8 mouse cellular contexts compared by ENCODE assay signal in genomic region chr3:90445417-90446200, GRCm38 (mm10). TPM values are rescaled to one million over a fixed set of nuclear protein-coding genes. Genes with fewer than 3 reads are reported as not detected.
A peak's percentile ranks its signal among the peaks of the same experiment; 100 is the strongest.
DNase-seq lines count a peak whose midpoint lies in the region; ATAC-seq and TF ChIP-seq lines count a peak whose summit lies in the region.

No protein-coding gene starts in this region.

- DNase-seq in layer of hippocampus, adult 2 months (ENCODE audit: low spot score in 2 of 2), result no peak
- no peak for DNase-seq in layer of hippocampus, adult 18-20 months (ENCODE audit: low spot score in 2 of 2)
- DNase-seq in embryo, embryonic 9.5 days (ENCODE audit: extremely low spot score), result peak; percentile 25
- DNase-seq in left cerebral cortex, postnatal 36 days (ENCODE audit: low spot score in 2 of 2), result no peak
- DNase-seq in natural killer cell, adult 2 months (ENCODE audit: low spot score in 2 of 2), result no peak

- H3K27me3 ChIP-seq in hindbrain, embryonic 16.5 days (replicated peaks; ENCODE audit: control insufficient read depth, insufficient read depth, low read length), result no peaks in the 10 kb centered on the region
- H3K27me3 ChIP-seq in midbrain, embryonic 15.5 days (replicated peaks), result no peaks in the 10 kb centered on the region

- peak overlapping the region; percentile 49 for H3K4me3 ChIP-seq in layer of hippocampus, adult 2 months
- peak overlapping the region; percentile 17; the same call in 1 of the 2 replicates for H3K4me3 ChIP-seq in hindbrain, embryonic 16.5 days (ENCODE audit: low read length)
- no peak overlapping the region for H3K4me3 ChIP-seq in midbrain, embryonic 15.5 days

- ATAC-seq in hindbrain, embryonic 16.5 days, result no peak
- no peak for ATAC-seq in midbrain, embryonic 15.5 days (replicated peaks)
- ATAC-seq in cerebellum, adult (ENCODE audit: insufficient number of reproducible peaks, low FRiP score, low TSS enrichment), result no peak

- intact Hi-C loops in left cerebral cortex, postnatal 36 days (cut with DNase I), result no loop called here

- no peak for TF ChIP-seq CTCF in layer of hippocampus, adult 2 months (conservative IDR thresholded peaks at IDR 0.05)

- no peaks in the 10 kb centered on the region for H3K36me3 ChIP-seq in hindbrain, embryonic 16.5 days (ENCODE audit: control insufficient read depth, insufficient read depth, low read length)
- H3K36me3 ChIP-seq in midbrain, embryonic 15.5 days (replicated peaks), result no peaks in the 10 kb centered on the region

- H3K9ac ChIP-seq in hindbrain, embryonic 16.5 days (ENCODE audit: low read depth, low read length), result no peak overlapping the region
- no peak overlapping the region for H3K9ac ChIP-seq in midbrain, embryonic 15.5 days

- peak overlapping the region; percentile 65 for H3K4me2 ChIP-seq in hindbrain, embryonic 16.5 days (ENCODE audit: low read length)
- peak overlapping the region; percentile 49 for H3K4me2 ChIP-seq in midbrain, embryonic 15.5 days

- H3K9me3 ChIP-seq in hindbrain, embryonic 16.5 days (ENCODE audit: control insufficient read depth, low read length), result no peaks in the 10 kb centered on the region
- H3K9me3 ChIP-seq in midbrain, embryonic 15.5 days, result no peaks in the 10 kb centered on the region

- H3K4me1 ChIP-seq in hindbrain, embryonic 16.5 days (ENCODE audit: control insufficient read depth, insufficient read depth, low read depth, low read length), result peaks cover 15% of the 10 kb centered on the region
- H3K4me1 ChIP-seq in midbrain, embryonic 15.5 days, result peaks cover 16% of the 10 kb centered on the region

- 55% methylated on average over 11 of the region's 11 CpGs for WGBS in hindbrain, embryonic 16.5 days
- WGBS in midbrain, embryonic 15.5 days, result 67% methylated on average over 11 of the region's 11 CpGs

- peak overlapping the region; percentile 84 for H3K27ac ChIP-seq in layer of hippocampus, adult 2 months
- peak overlapping the region; percentile 75 for H3K27ac ChIP-seq in hindbrain, embryonic 16.5 days (ENCODE audit: low read depth, low read length)
- peak overlapping the region; percentile 81 for H3K27ac ChIP-seq in midbrain, embryonic 15.5 days

RNA-seq across cellular contexts. Expression of gene Ints3, which starts 12.2 kb away (rescaled TPM):
- total RNA-seq in layer of hippocampus, adult 2 months (2021), result 10 to 100 TPM; 74.1 to 75.4 TPM
- 10 to 100 TPM; 65.1 to 68.4 TPM for total RNA-seq in layer of hippocampus, adult 18-20 months (2021)
- polyA plus RNA-seq in hindbrain, embryonic 16.5 days (2015; fragmentation: Nextera tagmentation; extraction: Ambion mirVana), result 27.8 and 30.3 TPM in 2 replicates
- polyA plus RNA-seq in midbrain, embryonic 15.5 days (2015; fragmentation: Nextera tagmentation; extraction: Ambion mirVana), result 37.8 and 39.2 TPM in 2 replicates
- total RNA-seq in left cerebral cortex, postnatal 36 days (2021), result 10 to 100 TPM; 57.6 to 70.1 TPM

RNA-seq across cellular contexts. Expression of gene Npr1, which starts 20.1 kb away (rescaled TPM):
- 1 to 10 TPM; 6.5 to 7.4 TPM for total RNA-seq in layer of hippocampus, adult 2 months (2021)
- 1 to 10 TPM; 5.7 to 5.9 TPM for total RNA-seq in layer of hippocampus, adult 18-20 months (2021)
- 3.1 and 3.2 TPM in 2 replicates for polyA plus RNA-seq in hindbrain, embryonic 16.5 days (2015; fragmentation: Nextera tagmentation; extraction: Ambion mirVana)
- polyA plus RNA-seq in midbrain, embryonic 15.5 days (2015; fragmentation: Nextera tagmentation; extraction: Ambion mirVana), result 2.7 and 3.0 TPM in 2 replicates
- 1 to 10 TPM; 2.5 to 4.2 TPM for total RNA-seq in left cerebral cortex, postnatal 36 days (2021)

RNA-seq across cellular contexts. Expression of gene Ilf2, which starts 30.3 kb away (rescaled TPM):
- 10 to 100 TPM; 85.4 to 88.0 TPM for total RNA-seq in layer of hippocampus, adult 2 months (2021)
- total RNA-seq in layer of hippocampus, adult 18-20 months (2021), result 10 to 100 TPM; 83.1 to 84.0 TPM
- polyA plus RNA-seq in hindbrain, embryonic 16.5 days (2015; fragmentation: Nextera tagmentation; extraction: Ambion mirVana), result 224 and 229 TPM in 2 replicates
- 263 and 264 TPM in 2 replicates for polyA plus RNA-seq in midbrain, embryonic 15.5 days (2015; fragmentation: Nextera tagmentation; extraction: Ambion mirVana)
- total RNA-seq in left cerebral cortex, postnatal 36 days (2021), result 10 to 100 TPM; 73.5 to 82.2 TPM

RNA-seq across cellular contexts. Expression of gene Snapin, which starts 45.2 kb away (rescaled TPM):
- total RNA-seq in layer of hippocampus, adult 2 months (2021), result 10 to 100 TPM; 53.4 to 54.5 TPM
- total RNA-seq in layer of hippocampus, adult 18-20 months (2021), result 10 to 100 TPM; 58.7 to 59.6 TPM
- polyA plus RNA-seq in hindbrain, embryonic 16.5 days (2015; fragmentation: Nextera tagmentation; extraction: Ambion mirVana), result 96.8 and 98.1 TPM in 2 replicates
- 83.4 and 89.2 TPM in 2 replicates for polyA plus RNA-seq in midbrain, embryonic 15.5 days (2015; fragmentation: Nextera tagmentation; extraction: Ambion mirVana)
- total RNA-seq in left cerebral cortex, postnatal 36 days (2021), result 10 to 100 TPM; 52.8 to 54.7 TPM

RNA-seq across cellular contexts. Expression of gene Slc27a3, which starts 55.9 kb away (rescaled TPM):
- 10 to 100 TPM; 15.0 to 17.2 TPM for total RNA-seq in layer of hippocampus, adult 2 months (2021)
- 10 to 100 TPM; 12.3 to 12.7 TPM for total RNA-seq in layer of hippocampus, adult 18-20 months (2021)
- polyA plus RNA-seq in hindbrain, embryonic 16.5 days (2015; fragmentation: Nextera tagmentation; extraction: Ambion mirVana), result 30.1 and 30.8 TPM in 2 replicates
- 35.1 and 38.6 TPM in 2 replicates for polyA plus RNA-seq in midbrain, embryonic 15.5 days (2015; fragmentation: Nextera tagmentation; extraction: Ambion mirVana)
- 1 to 10 TPM; 4.8 to 6.2 TPM for total RNA-seq in left cerebral cortex, postnatal 36 days (2021)
